18 mouse cellular contexts compared by ENCODE assay signal in the genomic region with DNA sequence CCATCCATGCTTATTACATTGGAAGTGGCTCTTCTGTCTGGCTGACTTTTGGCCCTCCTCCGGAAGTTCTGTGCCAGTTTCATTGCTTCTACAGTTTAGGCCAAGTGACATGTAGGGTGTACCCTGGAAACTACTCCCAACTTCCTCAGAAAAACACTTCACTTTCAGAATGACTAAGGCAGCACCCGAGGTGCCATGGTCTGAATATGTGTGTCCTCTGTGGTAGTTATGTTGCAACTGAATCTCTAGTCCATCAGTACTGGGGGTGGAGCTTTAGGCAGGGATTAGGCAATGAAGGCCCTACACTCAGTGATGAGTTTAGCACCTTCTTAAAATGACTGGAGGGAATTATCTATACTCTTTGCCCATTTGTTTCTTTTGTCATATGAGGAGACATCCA.
A peak's percentile ranks its signal among the peaks of the same experiment; 100 is the strongest.
DNase-seq lines count a peak whose midpoint lies in the region; ATAC-seq and TF ChIP-seq lines count a peak whose summit lies in the region.
"Had no signal": no experiment of that assay in that cellular context is flagged by ENCODE, and none has a peak within 500 bp of the region (broad histone marks: within the 10 kb centered on the region; RNA-seq: fewer than 3 reads in every experiment).

No protein-coding gene starts in this region.

- H3K27me3 ChIP-seq in liver, embryonic 15.5 days = no peaks in the 10 kb centered on the region
- no peaks in the 10 kb centered on the region for H3K27me3 ChIP-seq in liver, embryonic 12.5 days (replicated peaks)
- H3K27me3 ChIP-seq: lung, embryonic 15.5 days had no signal

- no peak overlapping the region for H3K27ac ChIP-seq in gastrocnemius, adult 2 months
- H3K27ac ChIP-seq in liver, embryonic 15.5 days (replicated peaks) = no peak overlapping the region
- no peak overlapping the region for H3K27ac ChIP-seq in liver, embryonic 12.5 days
- H3K27ac ChIP-seq: hindbrain, embryonic 14.5 days; lung, embryonic 15.5 days had no signal

- ATAC-seq in liver, embryonic 15.5 days (ENCODE audit: insufficient read depth) = peak; percentile 34; the same call in 1 of the 2 replicates
- no peak for ATAC-seq in liver, embryonic 12.5 days
- ATAC-seq in common myeloid progenitor, adult 5-6 weeks (replicated peaks; ENCODE audit: low read depth, poor library complexity, severe bottlenecking) = peak; percentile 96
- ATAC-seq in megakaryocyte progenitor cell, adult 5-6 weeks (replicated peaks; ENCODE audit: poor library complexity) = peak; percentile 97
- ATAC-seq: intestine, postnatal 0 days had no signal

- H3K9me3 ChIP-seq in liver, embryonic 15.5 days (replicated peaks) = no peaks in the 10 kb centered on the region
- H3K9me3 ChIP-seq in liver, embryonic 12.5 days (replicated peaks) = no peaks in the 10 kb centered on the region
- H3K9me3 ChIP-seq: lung, embryonic 15.5 days had no signal

- H3K9ac ChIP-seq in liver, embryonic 15.5 days = no peak overlapping the region
- no peak overlapping the region for H3K9ac ChIP-seq in liver, embryonic 12.5 days
- H3K9ac ChIP-seq: hindbrain, embryonic 14.5 days; lung, embryonic 15.5 days had no signal

- no peak overlapping the region for H3K4me3 ChIP-seq in gastrocnemius, adult 2 months
- H3K4me3 ChIP-seq in liver, embryonic 15.5 days (replicated peaks) = no peak overlapping the region
- H3K4me3 ChIP-seq in liver, embryonic 12.5 days = no peak overlapping the region
- H3K4me3 ChIP-seq: erythroblast, embryonic 14.5 days; lung, embryonic 15.5 days had no signal

- no peak for TF ChIP-seq CTCF in gastrocnemius, adult 2 months (IDR thresholded peaks at IDR 0.05)

- no peaks in the 10 kb centered on the region for H3K36me3 ChIP-seq in liver, embryonic 15.5 days (replicated peaks)
- H3K36me3 ChIP-seq in liver, embryonic 12.5 days = no peaks in the 10 kb centered on the region
- H3K36me3 ChIP-seq: lung, embryonic 15.5 days had no signal

- WGBS in liver, embryonic 15.5 days (ENCODE audit: insufficient replicate concordance) = 39% methylated on average over 2 of the region's 2 CpGs
- WGBS in liver, embryonic 12.5 days (ENCODE audit: insufficient replicate concordance) = 57% methylated on average over 2 of the region's 2 CpGs

- no peak overlapping the region for H3K4me2 ChIP-seq in liver, embryonic 15.5 days
- H3K4me2 ChIP-seq in liver, embryonic 12.5 days = no peak overlapping the region
- H3K4me2 ChIP-seq: hindbrain, embryonic 14.5 days; lung, embryonic 15.5 days had no signal

- no peaks in the 10 kb centered on the region for H3K4me1 ChIP-seq in liver, embryonic 15.5 days (replicated peaks)
- no peaks in the 10 kb centered on the region for H3K4me1 ChIP-seq in liver, embryonic 12.5 days
- H3K4me1 ChIP-seq: lung, embryonic 15.5 days had no signal

- peak; percentile 16 for DNase-seq in gastrocnemius, postnatal 25 days
- DNase-seq in gastrocnemius, adult 2 months = no peak
- no peak for DNase-seq in urinary bladder, postnatal 14 days (ENCODE audit: low spot score)
- DNase-seq in gastrocnemius, postnatal 4 days (ENCODE audit: low spot score in 2 of 2) = no peak
- DNase-seq: cerebellum, adult 9-10 months; gastrocnemius, postnatal 10 days; kidney, postnatal 14 days; left cerebral cortex, postnatal 4 days; midbrain, embryonic 14.5 days; right cerebral cortex, postnatal 25 days had no signal

- intact Hi-C loops in gastrocnemius, adult 2 months (cut with DNase I) = no loop called here
